Mouse (Mus musculus): Measurements from ENCODE around the gene Mllt10.

Gene Mllt10

GRCm38 (mm10) chr2:18195691-18196396 lies 140.8 kb downstream of the Mllt10 start:
- DNase-seq (ENCODE audit: low read depth, low spot score) = no peak

DNA sequence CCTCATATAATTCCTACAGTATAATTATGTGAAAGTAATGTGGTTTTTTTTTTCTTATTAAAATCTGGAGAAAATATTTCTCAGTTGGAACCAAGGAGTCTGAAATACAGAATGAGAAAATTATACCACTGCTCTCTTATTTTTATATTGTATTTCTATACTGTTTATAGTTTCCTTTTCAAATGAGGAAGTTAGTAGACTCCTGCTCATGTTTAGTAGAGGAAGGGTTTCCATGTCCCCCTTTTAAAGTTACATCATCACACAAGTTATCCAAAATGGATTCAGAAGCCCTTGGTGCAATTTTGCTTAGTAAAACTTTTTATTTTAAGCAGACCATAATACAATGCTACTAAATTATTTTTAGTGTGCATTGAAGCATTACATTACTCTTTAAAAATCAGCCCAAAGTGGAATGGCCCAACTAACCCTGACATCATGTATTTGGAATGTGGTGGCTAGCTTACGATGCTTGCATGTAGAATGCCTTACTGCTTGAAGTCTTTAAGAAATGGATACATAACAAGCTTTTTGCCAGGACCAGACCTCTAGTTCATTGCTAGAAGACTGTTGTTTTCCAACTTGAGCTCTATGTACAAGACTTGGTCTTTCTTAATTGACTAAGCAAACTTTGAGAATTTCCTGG lies 146.9 kb downstream of the Mllt10 start:
- no peak for DNase-seq (ENCODE audit: low read depth, low spot score)

GRCm38 (mm10) chr2:18202923-18203322 lies 147.9 kb downstream of the Mllt10 start:
- DNase-seq (ENCODE audit: low read depth, low spot score) = no peak

DNA sequence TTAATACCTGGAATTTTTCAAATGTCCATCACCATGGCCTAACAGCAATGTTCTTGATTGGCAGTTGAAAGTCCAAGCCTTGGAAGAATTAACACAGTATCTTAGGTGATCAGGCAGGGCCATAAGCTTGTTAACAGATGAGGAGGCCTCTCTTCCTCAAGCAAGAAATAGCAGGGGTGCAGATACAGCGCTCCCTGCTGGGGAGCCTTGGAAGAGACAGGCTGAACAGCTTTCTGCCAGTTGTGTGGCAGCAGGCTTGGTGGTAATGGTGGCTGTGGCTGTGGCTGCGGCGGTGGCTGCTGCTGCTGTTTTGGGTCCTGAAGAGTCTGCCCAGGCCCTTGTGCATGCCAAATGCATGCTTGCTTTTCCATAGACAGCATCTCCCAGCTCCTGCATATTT lies 150.1 kb downstream of the Mllt10 start:
- DNase-seq (ENCODE audit: low read depth, low spot score) = peak; percentile 9

GRCm38 (mm10) chr2:18206811-18207210 lies 151.8 kb downstream of the Mllt10 start:
- DNase-seq (ENCODE audit: low read depth, low spot score) = no peak

DNA sequence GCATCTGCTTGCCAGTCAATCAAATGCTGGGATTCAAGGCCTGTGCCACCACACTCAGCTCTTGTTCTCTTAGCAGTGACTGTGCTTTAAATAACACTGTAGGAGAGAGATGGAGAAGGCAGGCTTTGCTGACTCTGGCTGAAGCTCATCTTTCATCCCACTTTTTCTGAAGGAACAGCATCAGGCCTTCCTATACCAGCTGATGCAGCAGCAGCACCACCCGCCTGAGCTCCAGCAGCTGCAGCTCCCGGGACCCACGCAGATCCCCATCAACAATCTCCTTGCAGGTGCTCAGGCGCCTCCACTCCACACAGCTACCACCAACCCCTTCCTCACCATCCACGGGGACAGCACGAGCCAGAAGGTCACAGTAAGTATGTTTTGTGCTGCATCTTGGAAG lies 153.5 kb downstream of the Mllt10 start:
- DNase-seq (ENCODE audit: low read depth, low spot score) = no peak

DNA sequence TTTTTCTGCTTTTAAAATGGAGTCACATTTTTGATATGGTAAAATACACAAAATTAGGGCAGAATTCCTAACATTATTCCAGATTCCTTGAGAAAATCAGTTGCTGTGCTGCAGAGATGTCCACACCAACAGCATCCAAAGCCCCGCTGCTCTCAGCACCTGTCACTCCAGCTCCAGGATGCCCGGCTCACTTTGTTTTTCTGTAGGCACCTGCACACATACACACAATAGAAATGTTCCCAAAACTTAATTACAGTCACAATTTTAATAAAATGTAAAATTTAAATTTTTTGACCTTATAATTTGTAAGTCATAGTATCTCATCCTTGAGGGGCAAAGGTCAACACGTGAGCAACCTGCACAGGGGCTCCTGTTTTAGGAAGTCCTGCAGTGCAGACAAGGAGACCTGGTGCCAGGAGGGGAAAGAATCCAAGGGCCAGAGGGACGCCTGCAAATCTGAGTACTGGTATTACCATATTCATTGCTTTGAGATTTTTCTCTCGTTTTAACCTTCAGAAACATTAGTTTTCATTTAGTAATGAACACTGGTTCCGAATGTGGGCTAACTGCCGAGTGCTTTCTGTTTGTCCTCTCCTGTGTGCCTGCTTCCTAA lies 154.3 kb downstream of the Mllt10 start:
- DNase-seq (ENCODE audit: low read depth, low spot score) = no peak

DNA sequence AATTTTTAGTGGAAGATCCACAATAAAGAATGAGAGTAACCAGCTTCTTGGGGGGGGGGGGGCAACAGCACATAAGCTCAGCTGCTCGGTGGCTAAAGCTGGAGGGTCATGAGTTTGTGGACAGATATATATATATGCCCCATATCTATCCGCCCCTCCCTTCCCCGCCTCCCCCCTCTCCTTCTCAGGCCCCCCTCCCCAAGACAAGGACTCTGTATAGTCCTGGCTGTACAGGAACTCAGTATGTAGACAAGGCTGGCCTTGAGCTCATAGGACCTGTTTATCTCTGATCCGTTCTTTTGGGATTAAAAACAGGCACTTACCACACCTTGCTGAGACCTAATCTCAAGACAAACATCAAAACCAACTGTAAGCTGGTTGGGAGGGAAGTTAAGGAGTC lies 154.9 kb downstream of the Mllt10 start:
- DNase-seq (ENCODE audit: low read depth, low spot score) = no peak

DNA sequence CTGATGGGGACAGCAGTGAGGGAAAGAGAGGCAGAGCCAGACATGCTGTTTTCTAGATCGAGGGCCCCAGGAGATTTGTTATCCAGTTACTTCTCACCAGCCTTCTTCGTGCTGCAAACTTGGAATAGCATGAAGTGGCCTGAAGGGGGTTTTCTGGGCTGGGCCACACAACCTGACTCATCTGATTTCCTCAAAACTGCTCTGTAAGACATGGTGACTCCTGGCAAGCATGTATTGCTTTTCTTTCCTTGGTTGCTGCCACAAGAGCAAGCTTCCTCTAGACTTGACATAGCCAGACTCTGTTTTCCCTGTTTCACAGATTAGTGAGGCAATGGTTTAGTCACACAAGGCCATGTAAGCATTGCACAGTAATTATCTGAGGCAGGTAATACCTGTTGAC lies 159.0 kb downstream of the Mllt10 start:
- no peak for DNase-seq (ENCODE audit: low read depth, low spot score)

DNA sequence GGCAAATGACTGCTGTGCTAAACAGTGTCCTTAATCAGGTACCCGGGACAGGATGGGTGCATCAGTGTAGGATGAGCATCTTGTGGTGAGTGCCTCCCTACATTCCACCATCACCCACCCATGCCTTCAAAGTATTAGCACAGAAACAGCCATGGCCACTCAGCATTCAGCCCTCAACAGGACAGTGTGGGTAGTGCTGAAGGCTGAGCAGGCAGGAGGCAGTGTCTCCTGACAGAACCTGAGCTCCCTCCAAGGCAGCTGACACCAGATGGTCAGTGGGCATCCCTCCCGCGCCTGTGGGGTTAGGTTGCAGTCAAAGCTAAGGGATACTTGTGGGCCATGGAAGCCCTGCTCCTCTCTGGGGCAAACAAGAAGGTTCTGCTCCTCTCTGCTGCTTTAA lies 162.8 kb downstream of the Mllt10 start:
- no peak for DNase-seq (ENCODE audit: low read depth, low spot score)

- DNase-seq (ENCODE audit: low read depth, low spot score) = no peak
Measured at GRCm38 (mm10) chr2:18218500-18218899, 163.5 kb downstream of the Mllt10 start.

GRCm38 (mm10) chr2:18219136-18219535 lies 164.1 kb downstream of the Mllt10 start:
- DNase-seq (ENCODE audit: low read depth, low spot score) = no peak

- DNase-seq (ENCODE audit: low read depth, low spot score) = no peak
Measured at GRCm38 (mm10) chr2:18219569-18219968, 164.5 kb downstream of the Mllt10 start.

- DNase-seq (ENCODE audit: low read depth, low spot score) = no peak
Measured at GRCm38 (mm10) chr2:18228486-18229062, 173.5 kb downstream of the Mllt10 start.

- DNase-seq (ENCODE audit: low read depth, low spot score) = no peak
Measured at GRCm38 (mm10) chr2:18229279-18229678, 174.2 kb downstream of the Mllt10 start.

- no peak for DNase-seq (ENCODE audit: low read depth, low spot score)
Measured at GRCm38 (mm10) chr2:18231143-18231542, 176.1 kb downstream of the Mllt10 start.

GRCm38 (mm10) chr2:18232883-18233567 lies 178.0 kb downstream of the Mllt10 start:
- no peak for DNase-seq (ENCODE audit: low read depth, low spot score)

DNA sequence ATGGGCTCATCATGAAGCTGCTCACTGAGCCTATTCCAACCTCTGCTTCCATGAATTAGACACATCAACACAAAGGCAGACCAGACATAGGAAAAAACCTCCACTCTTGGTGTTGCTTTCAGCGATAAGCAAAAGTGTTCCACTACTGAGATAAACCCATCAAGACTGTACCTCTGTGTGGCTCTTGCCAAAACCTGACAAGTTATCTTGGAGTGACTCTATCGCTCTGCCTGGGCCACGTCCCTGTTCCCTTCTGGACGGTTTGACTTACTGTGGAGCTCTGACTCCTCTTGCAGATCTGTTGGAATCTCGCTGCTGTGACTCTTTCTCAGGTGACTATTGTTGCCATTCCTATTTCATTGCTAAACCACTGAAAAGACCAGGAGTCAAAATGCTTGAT lies 180.5 kb downstream of the Mllt10 start:
- DNase-seq (ENCODE audit: low read depth, low spot score) = no peak

DNA sequence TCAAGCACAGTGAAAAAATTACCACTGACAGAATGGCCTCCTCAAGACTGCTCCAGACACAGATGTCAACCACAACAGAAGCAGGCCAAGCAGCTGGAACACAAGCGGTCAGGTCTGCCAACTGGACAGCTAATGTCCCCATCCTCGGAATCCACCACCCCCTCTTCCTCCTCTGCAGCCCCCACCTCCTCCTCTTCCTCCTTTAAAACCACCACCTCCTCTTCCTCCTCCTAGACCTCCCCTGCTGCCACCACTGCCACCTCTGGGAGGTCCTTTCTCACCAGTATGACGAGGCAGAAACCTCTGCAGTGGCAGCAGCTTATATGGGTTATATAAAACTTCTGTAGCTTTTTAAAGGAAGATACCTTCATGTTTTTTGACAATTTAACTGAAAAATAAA lies 194.2 kb downstream of the Mllt10 start:
- no peak for DNase-seq (ENCODE audit: low read depth, low spot score)

All from c-Kit-negative CD71-positive TER-119-positive erythroid progenitor cells, embryonic 14.5 days (primary cell).